Mouse (Mus musculus): Measurements from ENCODE around the gene Susd2. TPM values are rescaled to one million over a fixed set of nuclear protein-coding genes. Genes with fewer than 3 reads are reported as not detected.

Susd2 gene
- total RNA-seq (2018; cell fraction: chromatin; rRNA removed): 1 to 10 TPM in 7 of 26 experiments, under 1 TPM in 18, not detected in 1; 0.25 to 3.0 (median 0.66) TPM
- 1 to 10 TPM in 11 of 26 experiments, under 1 TPM in 6, not detected in 9; 0.03 to 5.3 (median 1.4) TPM for total RNA-seq (2018; cell fraction: cytosol; rRNA removed)
- total RNA-seq (2018; cell fraction: nucleus; rRNA removed): 1 to 10 TPM in 16 of 26 experiments, under 1 TPM in 9, not detected in 1; 0.18 to 8.3 (median 1.3) TPM
- 0.07 TPM in 1 of 3 replicates, not detected in the others for polyA plus RNA-seq (2018)

GRCm38 (mm10) chr10:75643741-75644343 is at the start of gene Susd2:
Gene Susd2 (minus strand): TSS chr10:75644008.
- no peak within 1 kb of the TSS for H3K27ac ChIP-seq
- peaks cover 30% of the 10 kb centered on the region; the same call in 1 of the 2 replicates for H3K36me3 ChIP-seq (ENCODE audit: inconsistent target)
- H3K79me2 ChIP-seq (ENCODE audit: inconsistent target): no peaks in the 10 kb centered on the region
- no peak within 1 kb of the TSS for H3K4me3 ChIP-seq (ENCODE audit: inconsistent target)
- WGBS (ENCODE audit: missing documents): 46% methylated on average over 8 of the region's 11 CpGs

DNA sequence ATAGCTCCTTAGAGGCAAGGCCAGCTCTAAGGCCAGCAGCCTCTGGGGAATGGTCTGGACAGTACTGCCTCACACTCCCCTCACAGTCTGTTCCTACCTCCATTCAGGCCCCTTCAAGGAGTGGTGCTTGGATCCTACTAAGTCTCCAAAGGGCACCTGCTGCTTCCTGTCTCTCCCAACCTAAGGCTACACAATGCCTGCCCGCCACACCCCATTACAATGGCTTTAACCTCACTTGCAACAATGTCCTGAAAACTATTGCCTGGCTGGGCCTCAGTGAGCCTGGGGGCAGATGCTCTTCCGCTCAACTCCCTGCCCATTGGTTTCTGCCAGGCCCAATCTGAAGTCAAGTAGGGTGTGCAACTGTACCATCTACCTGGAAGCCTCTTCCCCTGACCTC is 44.8 kb upstream of the Susd2 start:
- Histone ChIP-seq H3K4me3 (ENCODE audit: inconsistent target) (no peak overlapping the region), H3K27ac (no peak overlapping the region), H3K36me3 (ENCODE audit: inconsistent target) (peaks cover 11% of the 10 kb centered on the region; the same call in 1 of the 2 replicates), H3K79me2 (ENCODE audit: inconsistent target) (no peaks in the 10 kb centered on the region)
- 93% methylated on average over 2 of the region's 2 CpGs for WGBS (ENCODE audit: missing documents)

GRCm38 (mm10) chr10:75686724-75687123 is 42.9 kb upstream of the Susd2 start:
- WGBS (ENCODE audit: missing documents): 35% methylated on average over 4 of the region's 4 CpGs
- Histone ChIP-seq H3K27ac (no peak overlapping the region), H3K4me3 (ENCODE audit: inconsistent target) (no peak overlapping the region), H3K79me2 (ENCODE audit: inconsistent target) (no peaks in the 10 kb centered on the region), H3K36me3 (ENCODE audit: inconsistent target) (peaks cover 16% of the 10 kb centered on the region)

DNA sequence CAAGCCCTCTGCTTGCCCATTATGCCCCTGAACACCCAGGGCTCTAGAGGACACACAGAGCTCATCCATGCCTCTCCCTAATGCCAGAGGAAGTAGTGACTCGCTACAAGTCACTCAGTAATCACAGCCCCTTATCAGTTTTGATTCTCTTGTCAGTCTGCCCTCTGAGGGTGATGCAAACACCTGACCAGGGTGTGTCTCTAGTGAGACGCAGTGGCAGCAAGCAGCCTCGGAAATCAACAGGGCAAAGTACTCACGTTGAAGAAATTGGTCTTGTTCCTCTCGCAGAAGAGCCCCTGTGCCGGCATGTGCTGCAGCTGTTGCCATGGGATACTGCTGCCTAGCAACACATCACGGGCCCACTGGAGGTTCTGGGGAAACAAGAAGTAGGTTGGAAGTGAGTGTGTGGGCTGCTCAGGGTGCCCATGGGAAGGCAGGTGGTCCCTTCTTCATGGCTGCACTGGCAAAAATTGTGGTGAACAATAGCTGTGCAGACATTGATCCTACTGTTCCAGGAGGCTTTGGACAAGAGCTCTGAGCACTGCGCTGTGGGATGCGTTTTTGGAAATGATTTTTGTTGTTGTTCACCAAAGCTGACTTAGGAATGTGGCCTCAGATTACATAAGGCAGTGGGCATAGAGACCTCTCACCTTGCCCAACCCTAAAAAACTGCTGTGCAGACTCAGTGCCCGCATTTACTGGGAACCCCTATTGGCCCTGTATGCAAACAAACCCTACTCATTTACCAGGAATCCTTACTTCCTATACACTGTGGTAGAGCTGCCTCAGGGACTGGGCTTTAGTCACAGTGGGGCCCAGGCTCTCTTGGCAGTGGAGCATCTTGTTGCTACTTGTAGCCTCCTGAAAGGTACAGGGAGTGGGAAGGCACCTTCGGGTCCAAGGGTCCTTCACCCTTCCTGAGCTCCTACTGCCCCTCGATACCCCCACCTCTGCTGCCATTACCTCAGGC is 40.5 kb upstream of the Susd2 start:
- Histone ChIP-seq H3K27ac (no peak overlapping the region), H3K4me3 (ENCODE audit: inconsistent target) (no peak overlapping the region), H3K79me2 (ENCODE audit: inconsistent target) (no peaks in the 10 kb centered on the region), H3K36me3 (ENCODE audit: inconsistent target) (peaks cover 15% of the 10 kb centered on the region; the same call in 1 of the 2 replicates)
- 76% methylated on average over 12 of the region's 12 CpGs for WGBS (ENCODE audit: missing documents)

DNA sequence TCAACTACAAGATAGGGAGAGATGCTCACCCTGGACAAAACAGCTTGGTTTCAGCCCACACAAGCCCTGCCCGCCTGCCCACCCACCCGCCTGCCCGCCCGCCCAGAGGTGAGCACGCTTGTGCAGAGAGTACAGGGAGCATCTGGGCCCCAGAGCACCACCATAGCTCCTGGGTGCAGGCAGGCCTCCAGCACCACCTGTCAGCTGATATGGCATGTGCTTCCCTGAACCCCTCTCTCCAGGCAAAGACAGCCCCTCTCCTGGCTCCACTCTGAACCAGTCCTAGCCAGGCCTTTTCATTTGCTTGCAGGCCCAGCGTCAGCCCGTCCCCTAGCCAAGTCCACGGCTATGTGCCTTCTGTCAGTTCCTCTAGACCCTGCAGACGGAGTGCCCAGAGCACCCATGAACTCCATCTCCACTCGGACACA is 36.8 kb upstream of the Susd2 start:
- Histone ChIP-seq H3K27ac (no peak overlapping the region), H3K36me3 (ENCODE audit: inconsistent target) (peaks cover 15% of the 10 kb centered on the region; the same call in 1 of the 2 replicates), H3K4me3 (ENCODE audit: inconsistent target) (no peak overlapping the region), H3K79me2 (ENCODE audit: inconsistent target) (no peaks in the 10 kb centered on the region)
- 88% methylated on average over 10 of the region's 10 CpGs for WGBS (ENCODE audit: missing documents)

- H3K79me2 ChIP-seq (ENCODE audit: inconsistent target): no peaks in the 10 kb centered on the region
- peaks cover 15% of the 10 kb centered on the region; the same call in 1 of the 2 replicates for H3K36me3 ChIP-seq (ENCODE audit: inconsistent target)
- H3K27ac ChIP-seq: no peak overlapping the region
- H3K4me3 ChIP-seq (ENCODE audit: inconsistent target): no peak overlapping the region
- WGBS (ENCODE audit: missing documents): 93% methylated on average over 6 of the region's 6 CpGs
Measured at GRCm38 (mm10) chr10:75679204-75679603, 35.4 kb upstream of the Susd2 start.

DNA sequence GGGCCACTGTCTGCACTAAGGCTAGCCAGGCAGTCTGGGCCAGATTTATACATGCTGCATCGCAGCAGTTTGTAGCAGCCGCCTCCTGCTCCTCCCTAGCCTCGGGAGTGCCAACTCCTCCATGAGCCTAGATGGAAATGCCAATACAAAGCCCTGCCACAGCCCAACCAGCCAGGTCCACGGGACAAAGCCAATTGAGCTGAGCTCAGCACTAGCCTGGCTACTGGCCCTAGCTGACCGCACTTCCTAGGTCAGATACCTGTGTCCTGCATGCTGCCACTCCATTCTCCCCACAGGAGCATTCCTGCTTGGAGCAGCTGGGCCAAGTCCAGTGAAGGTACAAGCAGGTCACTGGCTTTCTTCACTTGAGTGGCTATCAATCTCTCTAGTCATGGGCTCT is 34.2 kb upstream of the Susd2 start:
- no peak overlapping the region; the same call in 1 of the 2 replicates for H3K27ac ChIP-seq

GRCm38 (mm10) chr10:75677571-75677970 is 33.8 kb upstream of the Susd2 start:
- Histone ChIP-seq H3K27ac (peak overlapping the region; percentile 75), H3K4me3 (ENCODE audit: inconsistent target) (no peak overlapping the region), H3K79me2 (ENCODE audit: inconsistent target) (no peaks in the 10 kb centered on the region), H3K36me3 (ENCODE audit: inconsistent target) (no peaks in the 10 kb centered on the region)
- WGBS (ENCODE audit: missing documents): 14% methylated on average over 2 of the region's 2 CpGs

More for the DNA sequence above, 34.2 kb upstream of the Susd2 start:
- whole genome bisulfite sequencing (ENCODE audit: missing documents): 90% methylated on average over 5 of the region's 5 CpGs
- Histone ChIP-seq H3K36me3 (ENCODE audit: inconsistent target) (peaks cover 3% of the 10 kb centered on the region; the same call in 1 of the 2 replicates), H3K79me2 (ENCODE audit: inconsistent target) (no peaks in the 10 kb centered on the region), H3K4me3 (ENCODE audit: inconsistent target) (no peak overlapping the region)

GRCm38 (mm10) chr10:75676819-75677565 is 33.2 kb upstream of the Susd2 start:
- peak overlapping the region; percentile 75 for H3K27ac ChIP-seq
- no peaks in the 10 kb centered on the region for H3K36me3 ChIP-seq (ENCODE audit: inconsistent target)
- no peak overlapping the region for H3K4me3 ChIP-seq (ENCODE audit: inconsistent target)
- 35% methylated on average over 7 of the region's 7 CpGs for WGBS (ENCODE audit: missing documents)
- H3K79me2 ChIP-seq (ENCODE audit: inconsistent target): no peaks in the 10 kb centered on the region

GRCm38 (mm10) chr10:75676286-75676685 is 32.5 kb upstream of the Susd2 start:
- H3K4me3 ChIP-seq (ENCODE audit: inconsistent target): no peak overlapping the region
- no peaks in the 10 kb centered on the region for H3K36me3 ChIP-seq (ENCODE audit: inconsistent target)
- 24% methylated on average over 2 of the region's 2 CpGs for whole genome bisulfite sequencing (ENCODE audit: missing documents)
- H3K27ac ChIP-seq: peak overlapping the region; percentile 75
- H3K79me2 ChIP-seq (ENCODE audit: inconsistent target): no peaks in the 10 kb centered on the region

DNA sequence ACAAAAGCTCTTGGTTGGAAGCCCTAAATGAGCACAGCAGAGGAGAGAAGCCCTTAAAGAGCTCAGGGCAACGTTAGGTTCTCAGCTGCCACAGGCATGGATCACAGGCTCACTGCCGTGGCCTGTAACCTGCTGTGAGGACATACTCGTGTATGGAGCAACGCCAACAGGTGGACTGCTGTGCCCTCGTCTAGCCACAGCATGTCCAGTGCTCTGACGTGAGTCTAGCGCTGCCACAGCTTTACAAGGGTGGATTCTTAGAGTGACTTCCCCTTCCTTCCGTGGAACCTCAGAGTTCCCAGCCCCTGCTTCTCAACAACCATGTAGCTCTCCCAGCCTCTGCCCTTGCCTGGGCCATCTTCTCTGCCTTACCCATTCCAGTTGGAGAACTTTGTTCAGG is 31.8 kb upstream of the Susd2 start:
- H3K36me3 ChIP-seq (ENCODE audit: inconsistent target): no peaks in the 10 kb centered on the region
- H3K4me3 ChIP-seq (ENCODE audit: inconsistent target): no peak overlapping the region
- 56% methylated on average over 8 of the region's 8 CpGs for WGBS (ENCODE audit: missing documents)
- peak overlapping the region; percentile 75 for H3K27ac ChIP-seq
- H3K79me2 ChIP-seq (ENCODE audit: inconsistent target): no peaks in the 10 kb centered on the region

GRCm38 (mm10) chr10:75669936-75670335 is 26.1 kb upstream of the Susd2 start:
- Histone ChIP-seq H3K79me2 (ENCODE audit: inconsistent target) (peaks cover 23% of the 10 kb centered on the region; the same call in 1 of the 2 replicates), H3K4me3 (ENCODE audit: inconsistent target) (no peak overlapping the region), H3K27ac (no peak overlapping the region), H3K36me3 (ENCODE audit: inconsistent target) (no peaks in the 10 kb centered on the region)
- WGBS (ENCODE audit: missing documents): 89% methylated on average over 1 of the region's 1 CpGs

GRCm38 (mm10) chr10:75667911-75668270 is 24.1 kb upstream of the Susd2 start:
- Histone ChIP-seq H3K27ac (no peak overlapping the region), H3K36me3 (ENCODE audit: inconsistent target) (peaks cover 12% of the 10 kb centered on the region; the same call in 1 of the 2 replicates), H3K79me2 (ENCODE audit: inconsistent target) (peaks cover 43% of the 10 kb centered on the region; the same call in 1 of the 2 replicates), H3K4me3 (ENCODE audit: inconsistent target) (peak overlapping the region; percentile 42; the same call in 1 of the 2 replicates)
- WGBS (ENCODE audit: missing documents): 0% methylated on average over 23 of the region's 23 CpGs
